Mouse (Mus musculus) kidney, postnatal 0 days (tissue): ENCODE measurements around the gene Galk1. TPM values are rescaled to one million over a fixed set of nuclear protein-coding genes. Genes with fewer than 3 reads are reported as not detected.
"Not testable (repeated sequence)": the region's sequence is repeated elsewhere in the genome, so short reads cannot be mapped to it uniquely, and the experiment has no call there.

Experiments
- ATAC-seq: fragments of 200-750 bp; cut with Nextera tagmentation; replicated peaks from 2 replicates; pipeline ENCODE4 v1.8.0; 2017; ENCODE audit warnings: low read depth, moderate number of reproducible peaks, moderate TSS enrichment, moderate library complexity; ENCODE audit not compliant: low FRiP score
- DNase-seq: peaks from one replicate; pipeline ENCODE4 v3.0.0-alpha.2; 2016; ENCODE audit warnings: low spot score
- H3K27ac ChIP-seq: fragments of 300-500 bp; sonication (generic); 2 replicates; pipeline ENCODE4 v1.5.1; 2014; ENCODE audit warnings: mild to moderate bottlenecking
- H3K27me3 ChIP-seq: fragments of 300-500 bp; sonication (generic); 2 replicates; pipeline ENCODE4 v1.6.1; 2014; ENCODE audit warnings: low read length, mixed read lengths; ENCODE audit not compliant: insufficient read depth
- H3K36me3 ChIP-seq: fragments of 300-500 bp; sonication (generic); 2 replicates; pipeline ENCODE4 v1.6.1; 2014; ENCODE audit warnings: low read length, mixed read lengths; ENCODE audit not compliant: insufficient read depth
- H3K4me1 ChIP-seq: fragments of 300-500 bp; sonication (generic); replicated peaks from 2 replicates; pipeline ENCODE4 v1.6.1; 2014; ENCODE audit warnings: antibody characterized with exemption, low read length, mixed read lengths; ENCODE audit not compliant: insufficient read depth
- H3K4me2 ChIP-seq: fragments of 300-500 bp; sonication (generic); 2 replicates; pipeline ENCODE4 v1.6.1; 2014; ENCODE audit warnings: mild to moderate bottlenecking, low read length, moderate library complexity, mixed read lengths
- H3K4me3 ChIP-seq: fragments of 300-500 bp; sonication (generic); replicated peaks from 2 replicates; pipeline ENCODE4 v1.5.1; 2014; ENCODE audit warnings: low read depth, low read length
- H3K9ac ChIP-seq: fragments of 300-500 bp; sonication (generic); 2 replicates; pipeline ENCODE4 v1.6.1; 2014; ENCODE audit warnings: low read depth, low read length
- H3K9me3 ChIP-seq: fragments of 300-500 bp; sonication (generic); replicated peaks from 2 replicates; pipeline ENCODE4 v1.6.1; 2016; ENCODE audit warnings: low read length, inconsistent platforms, mixed read lengths
- CTCF ChIP-seq: IDR thresholded peaks from 2 replicates; pipeline ENCODE4 v1.5.1; 2016; ENCODE audit warnings: antibody characterized with exemption, low read depth, mild to moderate bottlenecking, moderate library complexity
- WGBS: fragments of 180-500 bp; shearing (Covaris S2); extraction: QIAGEN DNeasy Blood & Tissue Kit; methylation state at CpG from one replicate; pipeline ENCODE4 v1.1.7; 2014; 5-methylcytosine and 5-hydroxymethylcytosine counted together
- polyA plus RNA-seq: library from polyadenylated mRNA; unstranded; fragments of >200 nt; fragmentation: Nextera tagmentation; extraction: Ambion mirVana; gene quantifications from 2 replicates; pipeline ENCODE4 v1.2.1, GENCODE M21; 2015

Galk1 gene
- polyA plus RNA-seq, 1 experiment from 2014 or later: 149 TPM

DNA sequence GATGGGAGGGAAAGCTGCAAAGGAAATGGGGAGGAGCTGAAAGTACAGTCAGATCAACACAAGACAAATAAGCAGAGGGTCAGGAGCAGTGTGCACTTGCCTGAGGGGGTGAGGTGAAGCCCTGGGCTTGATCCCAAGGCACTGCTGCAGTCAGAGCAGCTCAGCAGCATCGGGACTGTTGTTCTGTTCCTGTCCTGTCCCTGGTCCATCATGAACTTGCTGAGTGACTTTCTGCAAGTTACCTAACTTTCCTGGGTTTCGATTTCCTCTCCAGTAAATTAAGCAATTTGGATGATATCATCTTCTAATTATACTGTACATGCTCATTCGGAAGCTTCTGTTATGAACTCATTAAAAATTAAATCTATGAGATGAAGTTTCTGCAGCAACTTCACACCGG is 15.2 kb upstream of the Galk1 start, which contains the start of gene H3f3b:
Gene H3f3b, minus strand, starts transcription at position 207 of the 400 bp plus-strand sequence.
- ATAC-seq (no peak), DNase-seq (no peak)
- WGBS: 70% methylated on average over 4 of the region's 4 CpGs
- Histone ChIP-seq H3K4me2 (no peak within 1 kb of the TSS), H3K9ac (no peak within 1 kb of the TSS), H3K36me3 (0 out of 2 replicates have a peak, but pooled peaks cover 5% of the 10 kb centered on the region), H3K27ac (no peak within 1 kb of the TSS), H3K9me3 (no peaks in the 10 kb centered on the region), H3K4me1 (peaks cover 10% of the 10 kb centered on the region), H3K4me3 (no peak within 1 kb of the TSS), H3K27me3 (no peaks in the 10 kb centered on the region)
- TF ChIP-seq CTCF: no peak

DNA sequence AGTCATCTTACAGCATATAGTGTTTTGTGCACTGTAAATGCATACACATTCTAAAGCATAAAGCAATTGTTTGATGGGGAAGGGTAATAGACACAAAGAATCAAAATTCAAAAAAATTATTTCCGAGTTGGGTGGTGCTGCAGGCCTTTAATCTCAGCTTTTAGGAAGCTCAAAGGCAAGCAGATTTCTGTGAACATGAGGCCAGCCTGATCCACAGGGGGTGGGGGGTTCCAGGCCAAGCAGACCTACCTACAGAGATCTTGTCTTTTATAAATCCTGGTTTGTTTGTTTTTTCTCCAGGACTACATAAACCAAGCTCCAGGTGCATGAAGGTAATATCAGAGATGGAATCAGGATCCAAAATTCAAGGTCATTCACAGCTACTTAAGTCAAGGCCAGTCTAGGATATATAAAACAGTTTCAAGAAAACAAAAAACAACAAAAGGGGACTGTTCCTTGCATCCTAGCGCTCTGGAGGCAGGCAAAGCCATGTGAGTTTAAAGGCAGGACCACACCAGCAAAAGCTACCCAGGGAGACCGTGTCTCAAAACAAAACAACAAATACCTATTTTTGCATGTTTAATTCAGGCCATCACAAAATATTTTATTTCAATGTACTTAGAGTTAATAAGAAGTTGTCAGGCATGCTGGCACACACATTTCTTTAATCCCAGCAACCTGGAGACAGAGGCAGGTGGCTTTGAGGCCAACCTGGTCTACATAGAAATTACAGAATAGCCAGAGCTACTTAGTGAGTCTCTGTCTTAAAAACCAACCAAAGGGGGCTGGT is 12.7 kb upstream of the Galk1 start:
- H3K9ac ChIP-seq: no peak overlapping the region
- no peak overlapping the region for H3K4me2 ChIP-seq
- peaks cover 9% of the 10 kb centered on the region for H3K36me3 ChIP-seq
- no peak overlapping the region for H3K4me3 ChIP-seq
- DNase-seq (no peak), ATAC-seq (no peak)
- 92% methylated on average over 3 of the region's 3 CpGs for WGBS
- no peak for TF ChIP-seq CTCF
- H3K9me3 ChIP-seq: no peaks in the 10 kb centered on the region
- no peak overlapping the region for H3K27ac ChIP-seq
- no peaks in the 10 kb centered on the region for H3K27me3 ChIP-seq
- H3K4me1 ChIP-seq: no peaks in the 10 kb centered on the region

DNA sequence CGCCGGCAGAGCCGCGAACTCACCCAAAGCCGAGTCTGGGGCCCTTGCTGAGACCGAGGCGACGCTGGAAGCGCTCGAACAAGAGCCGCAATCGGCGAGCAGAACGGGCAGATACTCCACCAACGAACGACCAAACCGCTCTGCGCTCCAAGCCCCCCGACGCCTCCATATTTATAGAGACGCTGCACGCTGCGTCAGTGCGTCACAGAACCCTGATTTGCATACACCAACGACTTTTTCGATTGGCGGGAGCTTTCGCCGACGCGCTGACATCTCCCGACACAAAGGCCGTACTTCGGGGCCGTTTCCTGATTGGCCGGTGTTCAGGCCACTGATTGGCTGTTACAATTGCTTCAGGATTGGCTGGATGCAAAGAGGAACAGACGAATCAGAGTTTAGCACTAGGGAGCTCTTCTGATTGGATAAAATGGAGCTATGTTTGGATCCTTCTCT is 11.9 kb upstream of the Galk1 start:
- DNase-seq (peak; percentile 100), ATAC-seq (peak; percentile 90)
- H3K9me3 ChIP-seq: no peaks in the 10 kb centered on the region
- peak overlapping the region; percentile 99 for H3K9ac ChIP-seq
- H3K27ac ChIP-seq: peak overlapping the region; percentile 95
- no peaks in the 10 kb centered on the region for H3K4me1 ChIP-seq
- under 1% methylated on average over 37 of the region's 37 CpGs for WGBS
- no peaks in the 10 kb centered on the region for H3K27me3 ChIP-seq
- peaks cover 9% of the 10 kb centered on the region for H3K36me3 ChIP-seq
- TF ChIP-seq CTCF: no peak
- H3K4me2 ChIP-seq: no peak overlapping the region
- H3K4me3 ChIP-seq: peak overlapping the region; percentile 94

DNA sequence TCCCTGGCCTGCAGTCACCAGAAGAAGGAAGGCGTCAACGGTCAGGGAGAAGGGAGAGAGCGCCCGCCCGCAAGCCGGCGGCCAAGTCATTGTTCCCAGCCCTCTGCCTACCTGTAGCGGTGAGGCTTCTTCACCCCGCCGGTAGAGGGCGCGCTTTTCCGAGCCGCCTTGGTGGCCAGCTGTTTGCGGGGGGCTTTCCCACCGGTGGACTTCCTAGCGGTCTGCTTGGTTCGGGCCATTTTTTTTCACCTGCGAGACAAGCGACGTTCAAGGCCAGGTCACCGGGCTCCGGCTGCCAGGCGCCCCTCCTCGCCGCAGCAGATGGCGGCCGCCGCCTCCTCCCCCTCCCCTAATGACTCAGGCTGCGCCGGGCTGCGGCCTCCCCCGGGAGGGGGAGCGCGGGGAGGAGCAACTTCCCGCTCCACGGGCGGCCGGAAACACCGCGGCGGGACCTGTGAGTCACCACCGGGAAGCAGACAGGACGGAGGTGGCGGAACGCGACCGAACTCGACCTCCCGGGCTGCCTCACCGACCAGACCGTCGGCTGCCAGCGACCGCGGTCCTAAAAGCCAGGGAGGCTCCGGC is 11.3 kb upstream of the Galk1 start:
- DNase-seq: no peak
- ATAC-seq: peak; percentile 37
- TF ChIP-seq CTCF: peak; percentile 69

DNA sequence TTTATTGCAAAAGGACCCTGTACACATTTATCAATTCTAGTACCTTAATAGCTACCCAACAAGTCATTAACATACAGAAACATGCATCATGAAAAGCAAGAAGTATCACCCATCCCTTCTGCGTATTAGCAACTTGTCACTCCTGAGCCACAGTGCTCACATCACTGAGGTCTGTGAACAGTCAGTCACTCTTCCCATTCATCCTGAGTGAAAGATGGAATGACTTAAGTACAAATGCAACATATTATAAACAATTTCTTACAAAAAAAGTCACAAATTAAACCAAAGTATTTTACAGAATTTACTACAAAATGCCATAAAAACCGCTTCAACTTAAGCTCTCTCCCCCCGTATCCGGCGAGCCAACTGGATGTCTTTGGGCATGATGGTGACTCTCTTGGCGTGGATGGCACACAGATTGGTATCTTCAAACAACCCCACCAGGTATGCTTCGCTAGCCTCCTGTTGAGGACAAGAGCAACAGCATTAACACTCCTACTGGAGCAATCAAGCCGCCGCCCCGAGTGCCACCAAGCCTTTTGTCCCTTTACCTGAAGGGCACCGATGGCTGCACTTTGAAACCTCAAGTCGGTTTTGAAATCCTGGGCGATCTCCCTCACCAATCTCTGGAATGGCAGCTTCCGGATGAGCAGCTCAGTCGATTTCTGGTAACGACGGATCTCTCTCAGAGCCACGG is 10.7 kb upstream of the Galk1 start:
- Histone ChIP-seq H3K4me3 (peak overlapping the region; percentile 94), H3K9ac (peak overlapping the region; percentile 99), H3K27ac (peak overlapping the region; percentile 95), H3K4me2 (peak overlapping the region; percentile 35)
- 2% methylated on average over 18 of the region's 18 CpGs for WGBS
- H3K36me3 ChIP-seq, ATAC-seq, H3K4me1 ChIP-seq, H3K9me3 ChIP-seq, H3K27me3 ChIP-seq, DNase-seq: not testable (repeated sequence)

More for the DNA sequence above, 11.3 kb upstream of the Galk1 start:
- H3K4me1 ChIP-seq: no peaks in the 10 kb centered on the region
- H3K9me3 ChIP-seq: no peaks in the 10 kb centered on the region
- peak overlapping the region; percentile 94 for H3K4me3 ChIP-seq
- peak overlapping the region; percentile 95 for H3K27ac ChIP-seq
- H3K27me3 ChIP-seq: no peaks in the 10 kb centered on the region
- H3K9ac ChIP-seq: peak overlapping the region; percentile 99
- WGBS: under 1% methylated on average over 54 of the region's 57 CpGs
- peaks cover 9% of the 10 kb centered on the region for H3K36me3 ChIP-seq
- peak overlapping the region; percentile 35 for H3K4me2 ChIP-seq

DNA sequence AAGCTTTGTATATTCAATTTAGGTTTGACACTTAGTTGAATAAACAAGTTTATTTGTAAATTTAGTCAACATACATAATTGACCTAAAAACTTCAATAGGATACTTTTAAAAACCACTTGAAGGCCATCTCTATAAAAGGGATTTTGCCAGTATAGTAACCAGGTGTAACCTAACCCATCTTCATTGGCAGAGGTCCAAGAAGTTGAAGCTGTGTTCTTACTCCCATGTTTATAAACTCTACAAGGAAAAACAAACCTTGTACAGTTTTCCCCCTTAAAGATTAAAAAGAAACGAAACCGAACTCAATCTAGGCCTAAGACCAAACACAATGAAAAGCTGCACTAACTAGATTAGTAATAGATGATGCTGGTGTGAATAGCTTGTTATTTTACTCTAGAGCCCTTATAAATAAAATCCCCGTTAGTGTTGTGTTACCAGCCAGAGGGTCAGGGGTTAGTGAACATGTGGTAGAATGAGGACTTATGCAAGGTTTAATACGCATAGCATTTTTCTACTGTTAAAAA is 9.8 kb upstream of the Galk1 start:
- Histone ChIP-seq H3K36me3 (peaks cover 9% of the 10 kb centered on the region), H3K27me3 (no peaks in the 10 kb centered on the region), H3K27ac (no peak overlapping the region), H3K4me3 (peak overlapping the region; percentile 48), H3K9me3 (no peaks in the 10 kb centered on the region), H3K9ac (peak overlapping the region; percentile 51; the same call in 1 of the 2 replicates), H3K4me2 (peak overlapping the region; percentile 70), H3K4me1 (no peaks in the 10 kb centered on the region)
- 33% methylated on average over 4 of the region's 4 CpGs for WGBS
- DNase-seq (no peak), ATAC-seq (no peak)
- no peak for TF ChIP-seq CTCF
